Mouse (Mus musculus): Measurements from ENCODE around the gene Cblc. TPM values are rescaled to one million over a fixed set of nuclear protein-coding genes. Genes with fewer than 3 reads are reported as not detected.

Gene Cblc
- polyA plus RNA-seq, 1 experiment from 2014 or later: 0.49 TPM

GRCm38 (mm10) chr7:19734178-19734666 is 62.4 kb downstream of the Cblc start:
- no peaks in the 10 kb centered on the region for H3K4me1 ChIP-seq (ENCODE audit: control insufficient read depth, insufficient read depth, low read length)
- peaks cover 31% of the 10 kb centered on the region for H3K36me3 ChIP-seq (ENCODE audit: control insufficient read depth, insufficient read depth, low read length)
- no peak for ATAC-seq
- WGBS: 87% methylated on average over 10 of the region's 10 CpGs
- no peak overlapping the region for H3K4me3 ChIP-seq (ENCODE audit: low read depth, low read length)
- H3K27me3 ChIP-seq (ENCODE audit: control insufficient read depth, insufficient read depth, low read depth, low read length): no peaks in the 10 kb centered on the region
- no peak overlapping the region for H3K4me2 ChIP-seq (ENCODE audit: low read length)
- no peak overlapping the region for H3K9ac ChIP-seq (ENCODE audit: low read depth, low read length)
- H3K9me3 ChIP-seq (replicated peaks; ENCODE audit: control insufficient read depth, low read length, poor library complexity, severe bottlenecking): no peaks in the 10 kb centered on the region
- H3K27ac ChIP-seq (ENCODE audit: low read length): no peak overlapping the region

Other genes starting within 250 kb of the Cblc start
- 34.7 and 37.8 TPM in 2 replicates for gene Ppp1r37, start 233.7 kb downstream of the Cblc start, polyA plus RNA-seq (2015; fragmentation: Nextera tagmentation; extraction: Ambion mirVana)
- 0.11 and 0.14 TPM in 2 replicates for gene Zfp296, start 219.5 kb downstream of the Cblc start, polyA plus RNA-seq (2015; fragmentation: Nextera tagmentation; extraction: Ambion mirVana)
- gene Gemin7, start 219.2 kb downstream of the Cblc start, polyA plus RNA-seq (2015; fragmentation: Nextera tagmentation; extraction: Ambion mirVana): 143 and 145 TPM in 2 replicates
- 58.6 TPM in 2 replicates for gene Clasrp, start 192.3 kb downstream of the Cblc start, polyA plus RNA-seq (2015; fragmentation: Nextera tagmentation; extraction: Ambion mirVana)
- 6.1 and 6.5 TPM in 2 replicates for gene Relb, start 167.4 kb downstream of the Cblc start, polyA plus RNA-seq (2015; fragmentation: Nextera tagmentation; extraction: Ambion mirVana)
- 120 and 122 TPM in 2 replicates for gene Clptm1, start 131.8 kb downstream of the Cblc start, polyA plus RNA-seq (2015; fragmentation: Nextera tagmentation; extraction: Ambion mirVana)
- not detected in 2 replicates for gene Apoc2, start 118.9 kb downstream of the Cblc start, polyA plus RNA-seq (2015; fragmentation: Nextera tagmentation; extraction: Ambion mirVana)
- gene Gm44805, start 115.4 kb downstream of the Cblc start, polyA plus RNA-seq (2015; fragmentation: Nextera tagmentation; extraction: Ambion mirVana): not detected in 2 replicates
- not detected in 2 replicates for gene Apoc4, start 115.3 kb downstream of the Cblc start, polyA plus RNA-seq (2015; fragmentation: Nextera tagmentation; extraction: Ambion mirVana)
- gene Apoc1, start 104.1 kb downstream of the Cblc start, polyA plus RNA-seq (2015; fragmentation: Nextera tagmentation; extraction: Ambion mirVana): 0.96 and 1.0 TPM in 2 replicates
- 350 and 686 TPM in 2 replicates for gene Apoe, start 97.6 kb downstream of the Cblc start, polyA plus RNA-seq (2015; fragmentation: Nextera tagmentation; extraction: Ambion mirVana)
- 113 and 118 TPM in 2 replicates for gene Tomm40, start 81.4 kb downstream of the Cblc start, polyA plus RNA-seq (2015; fragmentation: Nextera tagmentation; extraction: Ambion mirVana)
- 55.3 and 56.7 TPM in 2 replicates for gene Nectin2, start 46.3 kb downstream of the Cblc start, polyA plus RNA-seq (2015; fragmentation: Nextera tagmentation; extraction: Ambion mirVana)
- gene Bcam, start 25.8 kb downstream of the Cblc start, polyA plus RNA-seq (2015; fragmentation: Nextera tagmentation; extraction: Ambion mirVana): 10.5 and 14.0 TPM in 2 replicates
- gene Bcl3, start 26.0 kb upstream of the Cblc start, polyA plus RNA-seq (2015; fragmentation: Nextera tagmentation; extraction: Ambion mirVana): 0.65 and 1.0 TPM in 2 replicates
- 21.3 and 23.9 TPM in 2 replicates for gene Gm19345, start 55.2 kb upstream of the Cblc start, polyA plus RNA-seq (2015; fragmentation: Nextera tagmentation; extraction: Ambion mirVana)
- 1.6 and 1.8 TPM in 2 replicates for gene Ceacam16, start 64.5 kb upstream of the Cblc start, polyA plus RNA-seq (2015; fragmentation: Nextera tagmentation; extraction: Ambion mirVana)
- gene Ceacam19, start 91.2 kb upstream of the Cblc start, polyA plus RNA-seq (2015; fragmentation: Nextera tagmentation; extraction: Ambion mirVana): not detected in 2 replicates
- 9.3 and 11.5 TPM in 2 replicates for gene Pvr, start 124.4 kb upstream of the Cblc start, polyA plus RNA-seq (2015; fragmentation: Nextera tagmentation; extraction: Ambion mirVana)
- gene Igsf23, start 153.9 kb upstream of the Cblc start, polyA plus RNA-seq (2015; fragmentation: Nextera tagmentation; extraction: Ambion mirVana): not detected in 2 replicates
- not detected in 2 replicates for gene Ceacam20, start 168.6 kb upstream of the Cblc start, polyA plus RNA-seq (2015; fragmentation: Nextera tagmentation; extraction: Ambion mirVana)
- not detected in 2 replicates for gene Nlrp9b, start 194.7 kb upstream of the Cblc start, polyA plus RNA-seq (2015; fragmentation: Nextera tagmentation; extraction: Ambion mirVana)

All from midbrain, embryonic 16.5 days (tissue).